Mouse (Mus musculus): ENCODE data around the gene Auh.

- TF ChIP-seq POLR2AphosphoS2 (IDR thresholded peaks at IDR 0.05; ENCODE audit: low read length) = no peak
- no peak for TF ChIP-seq CTCF (IDR thresholded peaks at IDR 0.05 in 2 of 3, conservative IDR thresholded peaks at IDR 0.05 in 1 of 3; ENCODE audit: control insufficient read depth in 1 of 3, insufficient read depth in 1 of 3, low read depth in 2 of 3, low read length in 3 of 3, poor library complexity in 1 of 3, severe bottlenecking in 1 of 3)
- TF ChIP-seq POLR2A (IDR thresholded peaks at IDR 0.05; ENCODE audit: control insufficient read depth in 1 of 2, insufficient read depth in 1 of 2, low read depth in 1 of 2, low read length in 2 of 2, poor library complexity in 1 of 2) = no peak
- TF ChIP-seq BHLHE40 (IDR thresholded peaks at IDR 0.05; ENCODE audit: borderline replicate concordance, low read depth, low read length) = no peak
- no peak for TF ChIP-seq USF1 (IDR thresholded peaks at IDR 0.05; ENCODE audit: low read depth, low read length)
- TF ChIP-seq ZMIZ1 (IDR thresholded peaks at IDR 0.05; ENCODE audit: low read depth, low read length) = no peak
- no peak for TF ChIP-seq EP300 (IDR thresholded peaks at IDR 0.05; ENCODE audit: low read depth in 1 of 2, low read length in 2 of 2)
Measured at GRCm38 (mm10) chr13:52824754-52825153, 104.7 kb downstream of the Auh start.
